Mouse (Mus musculus): Measurements from ENCODE around the gene Spata32.

DNA sequence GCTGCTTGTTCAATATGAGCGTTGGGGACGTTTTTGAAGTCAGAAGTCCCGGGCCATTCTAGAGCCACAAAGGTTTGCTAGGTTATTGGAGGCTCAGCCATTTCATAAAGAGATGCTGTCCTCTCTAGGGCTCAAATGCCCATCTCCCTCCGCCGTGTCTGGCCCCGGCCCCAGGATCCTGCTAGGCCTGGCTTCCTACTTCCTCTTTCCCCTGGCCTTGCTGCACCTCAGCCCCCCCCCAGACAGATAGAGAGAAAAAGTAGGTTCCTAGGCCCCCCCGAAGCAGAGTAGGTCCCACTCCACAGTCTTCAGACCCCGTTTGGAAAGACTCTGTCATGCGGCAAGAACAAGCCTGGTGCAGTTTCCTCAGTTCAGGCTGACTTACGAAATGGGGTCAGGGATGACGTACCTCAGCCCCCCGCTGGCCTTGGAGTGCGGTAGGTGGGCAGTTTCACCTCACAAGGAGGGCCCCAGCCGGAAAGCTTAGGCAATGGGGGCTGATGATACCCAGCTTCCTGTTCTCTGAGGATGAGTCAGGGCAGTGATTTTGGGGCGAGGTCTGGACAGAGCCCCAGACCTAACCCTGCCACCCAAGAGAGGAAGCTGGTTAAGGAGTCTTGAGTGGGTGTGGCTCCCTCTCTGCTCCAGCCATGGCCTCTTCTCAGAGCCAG, 40.3 kb downstream of the Spata32 start:
- TF ChIP-seq CTCF (IDR thresholded peaks at IDR 0.05; ENCODE audit: low read depth, low read length) = no peak
- no peak for TF ChIP-seq POLR2A (IDR thresholded peaks at IDR 0.05; ENCODE audit: extremely low read depth, insufficient read depth, low read length)

Data from liver, adult 2 months (tissue).